Mouse (Mus musculus): ENCODE results near the gene Tab2. TPM values are rescaled to one million over a fixed set of nuclear protein-coding genes. Genes with fewer than 3 reads are reported as not detected.
A peak's percentile ranks its signal among the peaks of the same experiment; 100 is the strongest.
"Not testable (repeated sequence)": the region's sequence is repeated elsewhere in the genome, so short reads cannot be mapped to it uniquely, and the experiment has no call there.

The Tab2 gene
- total RNA-seq, 2 experiments from 2014 or later, result 56.6 to 57.4 TPM

DNA sequence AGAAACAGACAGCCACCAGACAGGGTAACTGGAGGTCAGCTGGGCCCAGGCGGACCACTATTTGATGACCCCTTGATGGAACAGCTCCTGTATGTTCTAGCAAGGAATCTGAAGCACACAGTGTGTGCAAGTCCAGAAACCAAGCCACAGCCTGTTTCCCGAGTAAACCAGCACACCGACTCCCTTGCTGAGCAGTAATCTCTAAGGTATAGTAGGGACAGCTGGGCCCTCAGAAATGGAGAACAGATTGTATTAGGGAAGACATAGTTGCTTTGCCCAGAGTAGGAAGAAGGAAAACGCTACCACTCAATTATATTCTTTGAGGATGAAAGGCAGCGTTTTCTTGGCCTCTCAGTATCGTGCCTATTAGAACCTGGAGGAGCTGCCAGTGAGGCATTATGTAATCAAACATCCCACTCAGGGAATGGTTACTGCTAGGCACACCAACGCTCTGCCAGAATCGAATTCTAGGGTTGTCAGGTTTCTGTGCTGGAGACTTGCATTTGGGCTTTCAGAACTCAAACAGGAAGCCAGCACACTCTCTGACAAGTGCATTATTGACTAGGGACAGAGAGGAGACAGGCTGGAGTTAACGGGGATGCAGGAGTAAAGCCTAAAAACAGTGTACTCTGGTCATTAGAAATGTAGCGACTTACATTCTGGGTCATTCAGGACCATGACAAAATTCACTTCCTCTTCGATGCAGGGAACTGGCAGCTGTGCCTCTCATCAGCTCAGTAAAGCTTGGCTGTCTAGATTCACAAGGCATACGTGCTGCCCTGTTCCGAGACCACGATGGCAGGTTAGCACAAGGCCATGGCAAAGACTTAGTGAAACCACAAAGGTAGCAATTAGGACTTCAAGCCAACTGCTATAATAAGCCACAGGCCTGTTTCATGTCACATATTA is 55.1 kb downstream of the Tab2 start:
- peak; percentile 53 to 79 for DNase-seq (ENCODE audit: low spot score in 2 of 2)

DNA sequence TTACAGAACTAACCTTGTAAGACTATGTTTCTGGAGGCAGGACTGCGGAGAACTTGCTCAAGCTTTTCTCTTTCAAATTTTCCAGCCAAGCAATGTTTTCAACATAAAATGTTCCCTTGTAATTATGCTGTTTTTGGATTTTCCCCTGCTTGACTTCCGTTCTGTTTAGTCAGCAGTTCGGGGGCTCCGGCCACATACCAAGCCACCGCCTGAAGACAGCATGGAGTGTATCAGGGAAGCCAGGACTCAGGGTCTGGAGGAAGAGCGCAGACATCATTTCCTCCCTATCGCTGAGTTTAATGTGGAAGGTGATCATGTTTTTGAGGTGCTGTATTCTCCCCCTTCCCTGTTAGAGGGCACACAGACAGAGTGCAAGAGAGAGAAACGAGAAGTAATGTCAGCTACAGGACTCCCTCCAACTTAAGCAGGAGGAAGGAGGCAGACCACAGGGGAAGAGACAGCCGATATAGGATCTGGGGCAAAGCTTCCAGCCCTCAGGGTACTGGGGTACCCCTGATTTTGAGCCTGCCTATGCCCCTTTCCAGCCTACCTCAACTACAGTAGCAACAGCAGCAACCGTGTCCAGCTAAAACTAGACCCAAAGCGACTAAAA is 67.7 kb downstream of the Tab2 start:
- no peak for DNase-seq (ENCODE audit: low spot score in 2 of 2)

DNA sequence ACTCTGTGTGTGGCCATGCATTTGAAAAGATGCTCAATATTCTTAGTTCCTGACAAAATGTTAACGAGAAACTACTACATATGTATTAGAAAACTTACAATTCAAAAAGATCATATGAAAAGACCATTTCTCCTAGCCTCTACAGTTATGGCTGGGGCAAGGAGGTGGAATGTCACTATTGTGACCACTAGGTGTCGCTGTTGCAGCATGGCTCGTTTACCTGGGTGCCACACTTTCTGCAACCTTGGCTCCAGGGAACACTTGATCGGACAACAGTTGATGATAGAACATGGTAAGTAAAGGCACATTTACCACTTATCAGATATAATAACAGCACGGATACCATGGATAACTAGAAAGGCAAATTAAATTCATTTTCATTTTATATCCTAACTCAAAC is 72.5 kb downstream of the Tab2 start:
- DNase-seq (ENCODE audit: low spot score in 2 of 2), result peak; percentile 61 to 85

DNA sequence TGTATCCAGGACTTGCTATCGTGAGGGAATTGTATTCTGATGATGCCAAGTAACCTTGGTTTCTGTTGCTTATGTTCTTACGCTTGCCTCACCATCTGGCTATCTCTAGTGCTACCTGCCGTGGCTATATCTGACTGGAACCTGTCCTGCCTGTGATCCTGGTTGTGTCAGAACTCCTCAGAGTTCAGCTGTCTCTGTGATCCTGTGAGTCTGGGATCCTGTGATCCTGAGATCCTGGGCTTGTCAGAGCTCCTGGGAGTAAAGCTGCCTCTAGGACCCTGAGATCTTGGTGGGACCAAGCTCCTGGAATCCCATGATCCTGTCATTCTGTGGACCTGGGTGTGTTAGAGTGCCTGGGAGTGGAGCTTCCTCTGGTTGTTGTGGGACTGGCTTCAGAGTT is 74.1 kb downstream of the Tab2 start:
- no peak for DNase-seq (ENCODE audit: low spot score in 2 of 2)

DNA sequence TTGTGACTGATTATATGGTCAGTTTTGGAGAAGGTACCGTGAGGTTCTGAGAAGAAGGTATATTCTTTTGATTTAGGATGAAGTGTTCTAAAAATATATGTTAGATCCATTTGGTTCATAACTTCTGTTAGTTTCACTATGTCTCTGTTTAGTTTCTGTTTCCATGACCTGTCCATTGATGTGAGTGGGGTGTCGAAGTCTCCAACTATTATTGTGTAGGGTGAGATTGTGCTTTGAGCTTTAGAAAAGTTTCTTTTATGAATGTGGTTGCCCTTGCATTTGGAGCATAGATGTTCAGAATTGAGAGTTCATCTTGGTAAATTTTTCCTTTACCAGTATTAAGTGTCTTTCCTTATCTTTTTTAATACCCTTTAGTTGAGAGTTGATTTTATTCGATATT is 75.7 kb downstream of the Tab2 start:
- DNase-seq (ENCODE audit: low spot score in 2 of 2), result not testable (repeated sequence)

DNA sequence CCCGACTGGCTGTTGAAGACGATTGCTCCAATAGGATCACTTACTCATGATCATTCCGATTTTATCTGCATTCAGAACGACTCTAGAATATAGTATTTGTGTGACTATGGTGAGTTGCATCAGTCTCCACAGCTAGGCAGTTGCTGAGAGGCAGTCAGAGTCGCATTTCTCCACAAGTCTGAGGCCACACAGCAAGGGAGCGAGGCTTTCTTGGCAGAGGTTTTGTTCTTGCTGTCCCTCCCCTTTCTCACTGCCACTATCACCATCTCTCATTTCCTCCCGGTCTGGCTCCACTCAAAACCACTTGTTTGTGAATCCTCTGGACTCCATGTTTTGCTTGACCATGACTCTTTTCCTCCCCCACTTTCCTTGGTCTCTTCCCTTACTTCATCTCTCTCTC is 81.8 kb downstream of the Tab2 start:
- no peak for DNase-seq (ENCODE audit: low spot score in 2 of 2)

DNA sequence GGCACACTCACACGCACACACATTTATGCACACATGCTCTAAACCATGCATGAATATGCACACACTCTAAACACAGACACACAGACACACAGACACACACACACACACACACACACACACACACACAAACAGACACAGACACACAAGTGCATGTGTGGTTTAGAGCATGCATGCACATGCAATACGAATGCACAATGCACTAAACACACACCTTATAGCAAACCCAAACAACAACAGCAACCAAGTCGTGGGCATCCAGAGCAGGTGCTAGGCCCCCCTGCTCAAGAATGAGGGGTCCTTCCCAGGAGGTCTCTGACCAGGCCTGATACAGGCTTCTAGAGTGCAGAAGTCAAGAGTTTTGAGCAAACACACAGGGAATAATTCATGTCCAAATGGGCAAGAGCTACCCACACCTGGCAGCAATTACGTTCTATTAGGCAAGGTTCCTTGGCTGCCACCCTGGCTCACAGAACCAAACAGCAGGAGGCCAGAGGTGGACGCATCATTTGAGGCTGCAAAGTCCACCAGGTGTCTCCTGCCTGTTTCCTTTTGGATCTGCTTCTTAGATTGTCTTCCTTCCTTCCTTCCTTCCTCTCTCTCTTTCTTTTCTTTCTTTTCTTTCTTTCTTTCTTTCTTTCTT is 84.5 kb downstream of the Tab2 start:
- no peak for DNase-seq (ENCODE audit: low spot score in 2 of 2)

DNA sequence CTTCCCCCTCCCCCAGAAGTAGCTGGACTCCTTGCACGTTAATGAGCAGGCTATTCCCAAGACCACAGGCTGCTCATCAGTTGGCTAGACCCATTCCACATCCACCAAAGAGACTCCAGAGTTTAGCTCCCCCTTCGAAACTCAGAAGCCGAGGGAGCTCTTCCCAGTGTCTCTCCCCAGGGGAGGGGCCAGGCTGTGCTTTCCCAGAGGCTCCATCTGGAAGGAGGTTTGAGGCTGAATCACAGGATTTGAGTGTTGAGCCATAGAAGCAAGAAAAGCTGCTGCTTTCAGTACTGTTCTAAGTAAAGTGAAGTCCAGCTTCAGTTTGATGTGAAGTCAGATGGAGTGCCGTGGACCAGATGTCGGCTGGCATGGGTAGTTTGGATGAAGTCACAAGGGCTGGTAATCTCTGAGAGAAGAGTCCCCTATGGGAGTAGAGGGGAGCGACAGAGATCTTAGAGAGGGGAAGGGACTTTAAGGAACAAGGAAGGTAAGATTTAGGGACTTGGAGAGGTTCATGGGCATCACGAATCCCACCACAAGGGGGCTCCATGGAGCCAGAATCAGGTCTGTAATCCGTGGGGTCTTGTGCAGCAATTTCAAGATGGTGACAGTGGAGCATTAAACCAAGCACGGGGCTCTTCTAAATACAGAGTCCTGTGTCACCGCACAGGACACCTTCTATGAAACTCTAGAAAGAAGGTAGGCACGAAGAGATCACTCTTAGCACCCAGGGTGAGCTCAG is 85.3 kb downstream of the Tab2 start:
- DNase-seq (ENCODE audit: low spot score in 2 of 2), result peak; percentile 65 to 66

DNA sequence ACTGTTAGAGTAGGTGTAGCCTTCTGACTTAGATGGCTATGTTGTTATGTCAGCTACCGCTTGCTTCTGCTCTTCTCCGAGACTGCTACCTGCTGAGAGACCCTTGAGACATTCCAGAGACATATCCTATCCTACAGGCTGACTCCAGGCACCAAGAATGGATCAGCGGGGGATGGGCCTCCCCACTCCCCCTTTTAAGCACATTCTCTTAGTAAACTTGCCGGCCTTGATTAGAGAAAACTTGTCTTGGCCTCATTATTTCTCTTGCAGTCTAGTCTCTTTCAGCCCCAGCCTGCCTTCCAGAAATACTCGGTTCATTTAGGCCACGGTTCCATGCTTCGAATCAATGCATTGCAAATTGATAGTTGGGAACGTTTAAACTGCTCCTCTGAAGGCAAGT is 86.3 kb downstream of the Tab2 start:
- no peak for DNase-seq (ENCODE audit: low spot score in 2 of 2)

DNA sequence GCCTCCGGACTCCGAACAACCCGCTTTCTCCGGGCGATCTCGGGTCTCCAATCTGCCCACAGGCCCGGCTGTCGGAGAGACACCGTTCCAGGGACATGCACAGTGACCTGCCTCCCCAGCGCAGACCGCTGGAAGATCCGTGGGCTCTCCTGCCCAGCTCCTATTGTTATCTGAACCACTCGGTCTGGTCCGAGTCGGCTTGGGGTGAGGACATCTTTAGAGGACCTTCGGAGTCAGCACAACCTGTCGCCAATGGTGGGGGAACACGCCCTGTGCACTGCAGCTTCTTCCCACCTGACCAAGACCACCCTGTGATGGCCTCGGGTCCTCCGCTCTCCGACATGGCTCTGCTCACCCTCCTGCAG is 88.4 kb downstream of the Tab2 start:
- DNase-seq (ENCODE audit: low spot score in 2 of 2), result no peak

DNA sequence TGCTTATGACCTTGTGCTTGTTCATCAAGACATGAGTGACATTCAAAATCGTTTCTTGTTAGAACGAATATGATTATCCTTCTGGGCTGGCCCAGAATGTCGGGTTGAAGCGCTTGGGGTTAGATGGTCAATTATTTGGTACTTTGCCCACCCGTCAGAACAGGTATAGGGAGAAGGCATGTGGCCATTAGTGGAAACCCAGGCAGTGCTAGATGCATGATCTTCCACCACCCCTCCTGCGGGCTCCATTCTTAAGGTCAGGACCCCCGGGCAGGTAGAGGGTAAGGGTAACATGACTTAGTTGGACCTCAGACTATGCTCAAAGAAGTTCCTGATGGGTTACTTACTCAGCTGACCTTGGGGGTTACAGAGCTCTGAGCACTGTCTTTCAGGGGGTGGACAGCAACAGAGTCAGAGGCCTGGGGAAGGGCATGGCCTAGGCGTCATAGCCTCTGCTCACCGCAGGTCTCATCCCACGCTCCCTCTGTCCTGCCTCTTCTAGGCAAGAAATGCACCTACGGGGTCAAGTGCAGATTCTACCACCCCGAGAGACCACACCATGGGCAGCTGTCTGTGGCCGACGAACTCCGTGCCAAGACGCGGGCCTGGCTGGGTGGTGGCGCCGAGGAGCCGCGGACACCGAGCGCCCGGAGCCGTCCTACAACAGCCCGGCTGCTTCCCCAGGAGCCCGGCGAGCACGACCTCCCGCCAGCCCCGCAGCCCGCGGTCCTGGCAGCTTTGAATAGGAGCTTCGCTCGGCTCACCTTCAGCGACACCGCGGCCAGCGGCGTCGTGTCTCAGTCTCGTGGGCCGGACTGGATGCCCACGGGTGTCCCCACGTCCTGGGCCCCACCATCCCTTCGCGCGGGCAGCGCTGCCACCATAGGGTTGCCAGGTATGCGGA is 89.0 kb downstream of the Tab2 start:
- DNase-seq (ENCODE audit: low spot score in 2 of 2), result no peak

DNA sequence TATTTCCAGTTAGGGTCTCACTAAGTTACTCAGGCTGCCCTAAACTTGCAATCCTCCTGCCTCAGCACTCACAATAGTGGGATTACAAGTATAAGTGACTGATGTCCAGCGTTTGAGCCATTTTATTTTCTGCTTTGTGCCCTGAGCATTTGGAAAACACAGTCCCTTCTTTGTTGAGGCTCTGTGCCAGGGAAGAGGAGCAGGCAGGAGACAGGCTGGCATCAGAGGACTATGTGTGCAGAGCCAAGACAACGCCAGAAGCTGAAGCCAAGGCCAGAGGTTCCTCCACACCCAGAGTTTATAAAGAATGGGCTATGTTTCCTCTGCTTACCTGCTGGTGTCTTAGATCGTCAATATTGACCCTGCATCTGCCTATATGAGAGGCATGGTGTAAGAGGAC is 91.2 kb downstream of the Tab2 start:
- no peak for DNase-seq (ENCODE audit: low spot score in 2 of 2)

DNA sequence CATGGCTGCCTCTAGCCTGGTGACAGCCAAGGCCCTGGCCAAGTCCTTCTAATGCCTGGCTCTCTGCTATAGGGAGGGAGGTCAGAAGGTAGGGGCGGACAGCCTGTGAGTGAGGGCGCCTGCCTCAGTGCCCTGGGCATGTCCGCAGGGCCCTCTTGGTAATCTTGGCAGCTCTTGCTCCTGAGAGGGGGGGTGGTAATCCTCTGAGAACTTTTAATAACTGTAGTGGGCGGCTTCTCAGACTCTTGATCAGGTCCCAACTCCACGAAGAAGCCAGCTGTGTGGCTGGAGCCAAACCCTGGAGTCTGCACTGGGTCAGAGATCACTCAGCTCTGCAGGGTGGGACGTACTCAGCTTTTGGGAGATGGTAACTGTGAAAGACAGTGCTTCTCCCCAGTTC is 91.8 kb downstream of the Tab2 start:
- no peak for DNase-seq (ENCODE audit: low spot score in 2 of 2)

DNA sequence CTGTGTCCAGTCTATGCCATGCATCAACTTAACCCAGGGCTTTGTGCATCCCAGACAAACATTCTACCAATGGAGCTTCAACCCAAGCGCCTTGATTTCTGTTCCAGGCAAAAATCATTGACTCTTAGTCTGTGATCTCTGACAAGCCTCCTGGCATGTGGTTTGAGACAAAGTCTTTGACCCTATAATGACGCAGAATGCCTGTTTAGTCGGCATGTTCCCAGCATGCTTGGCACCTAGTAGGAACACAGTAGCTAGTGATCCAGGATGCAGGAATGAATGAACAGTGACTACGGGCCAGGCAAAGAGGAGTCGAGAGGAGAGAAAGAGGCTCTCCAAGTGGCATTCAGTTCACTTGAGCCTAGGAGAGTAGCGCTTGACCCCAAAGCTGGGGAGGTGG is 92.6 kb downstream of the Tab2 start:
- no peak for DNase-seq (ENCODE audit: low spot score in 2 of 2)

DNA sequence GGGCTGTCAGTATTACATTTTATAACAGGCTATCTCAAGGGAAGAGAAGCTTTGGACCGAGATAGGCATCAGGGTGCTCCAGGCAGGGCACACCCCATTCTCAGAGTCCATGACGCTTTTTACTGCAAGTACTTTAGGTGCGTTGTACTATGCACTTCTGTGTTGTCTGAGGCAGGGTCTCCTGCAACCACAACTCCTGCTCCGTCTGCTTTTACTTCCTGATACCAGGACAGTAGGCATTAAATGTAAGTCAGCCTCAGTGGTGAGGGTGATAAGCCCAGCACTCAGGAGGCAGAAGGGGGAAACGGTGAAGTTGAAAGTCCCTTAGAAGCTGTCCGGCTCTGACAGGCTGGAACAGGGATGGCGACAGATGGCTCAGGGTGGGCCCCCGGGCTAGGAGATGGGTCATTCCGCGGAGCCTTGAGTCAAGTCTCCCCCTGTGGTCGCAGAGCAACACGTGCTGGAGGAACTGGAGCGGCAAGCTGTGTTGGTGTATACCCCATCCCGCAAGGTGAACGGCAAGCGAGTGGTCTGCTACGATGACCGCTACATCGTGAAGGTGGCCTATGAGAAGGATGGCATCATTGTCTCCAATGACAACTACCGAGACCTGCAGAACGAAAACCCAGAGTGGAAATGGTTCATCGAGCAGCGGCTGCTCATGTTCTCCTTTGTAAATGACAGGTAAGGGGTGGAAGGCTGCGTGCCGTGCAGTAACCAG is 93.9 kb downstream of the Tab2 start:
- DNase-seq (ENCODE audit: low spot score in 2 of 2), result no peak

DNA sequence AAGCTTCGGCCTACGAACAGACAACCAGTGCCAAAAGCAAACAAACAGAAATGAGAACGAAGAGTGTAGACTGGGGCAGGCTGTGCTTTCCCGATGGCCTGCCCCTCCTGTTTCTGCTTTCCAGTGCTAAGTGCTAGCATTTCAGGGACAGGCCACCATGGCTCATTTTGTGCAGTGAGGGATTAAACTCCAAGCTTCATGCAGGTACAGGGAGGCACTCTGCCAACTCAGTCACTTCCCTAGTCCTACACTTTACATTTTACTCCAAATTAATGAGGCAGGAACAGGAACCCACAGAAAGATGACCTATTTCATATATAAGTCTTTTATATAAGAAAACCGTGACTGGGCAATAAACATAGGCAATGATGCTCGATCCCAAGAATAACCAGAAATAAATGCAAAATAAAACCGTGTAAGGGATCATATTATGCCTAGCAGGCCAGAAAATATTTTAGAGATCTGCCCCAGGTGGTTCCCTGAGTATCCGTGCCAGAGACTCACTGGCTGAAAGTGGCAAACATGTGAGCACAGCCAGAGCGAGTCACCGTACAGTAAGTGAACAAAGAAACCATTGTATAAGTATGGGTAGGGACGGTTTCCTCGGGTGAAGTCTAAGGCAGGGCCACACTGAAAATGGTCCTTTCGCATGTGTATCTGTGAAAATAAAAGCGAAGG is 94.6 kb downstream of the Tab2 start:
- no peak for DNase-seq (ENCODE audit: low spot score in 2 of 2)

DNA sequence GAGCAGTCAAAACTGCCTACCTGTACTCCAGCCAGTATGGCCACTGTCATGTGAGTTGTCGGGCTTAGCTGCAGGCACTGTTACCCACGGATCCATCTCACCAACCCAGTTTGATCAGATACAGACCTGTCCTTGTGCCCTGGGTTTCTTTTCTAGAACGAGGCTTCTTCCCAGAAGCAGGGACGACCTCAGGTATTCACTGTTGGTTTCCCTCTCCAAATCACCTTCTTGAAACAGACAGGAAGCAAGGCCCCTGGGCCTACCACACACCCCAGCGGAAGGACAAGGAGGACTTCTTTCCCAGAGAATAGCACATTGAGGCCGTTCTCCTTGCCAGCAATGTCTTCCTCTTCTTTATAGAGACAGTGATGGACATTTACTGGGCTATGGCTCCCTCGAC is 95.5 kb downstream of the Tab2 start:
- DNase-seq (ENCODE audit: low spot score in 2 of 2), result no peak
